Mouse (Mus musculus) cerebellum, postnatal 10 days (tissue): ENCODE measurements at regions not wholly inside any gene's neighbourhood (a gene's known extent, or its start where the extent isn't known, plus 50 kb on each side); places are given as distances from the start of the nearest gene placed in this dataset.
"Not testable (repeated sequence)": the region's sequence is repeated elsewhere in the genome, so short reads cannot be mapped to it uniquely, and the experiment has no call there.

Source experiments
- DNase-seq, 2 experiments: peaks; one replicate each; pipeline ENCODE4 v3.0.0; 2021; ENCODE audit warnings: mixed read lengths in 2 of 2

DNA sequence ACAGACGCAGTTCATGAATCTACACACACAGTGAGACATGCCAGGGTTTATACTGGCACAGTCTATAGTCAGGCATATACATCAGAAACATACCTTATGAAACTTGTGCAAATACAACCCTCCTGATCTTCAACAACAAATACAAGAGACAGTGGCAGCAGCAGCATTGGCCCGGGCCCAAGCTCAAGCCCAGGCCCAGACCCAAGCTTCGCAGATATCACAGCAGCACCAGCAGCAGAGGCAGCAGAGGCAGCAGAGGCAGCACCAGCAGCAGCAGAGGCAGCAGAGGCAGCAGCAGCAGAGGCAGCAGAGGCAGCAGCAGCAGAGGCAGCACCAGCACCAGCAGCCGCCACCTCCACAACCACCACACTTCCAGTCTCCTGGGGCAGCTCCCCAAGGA lies 80.0 kb downstream of the Samd9l start:
- no peak for DNase-seq

- DNase-seq = peak; percentile 5 to 15
These were observed 91.7 kb downstream of the Samd9l start for GRCm38 (mm10) chr6:3307598-3308220.

GRCm38 (mm10) chr6:3304881-3305620 lies 94.3 kb downstream of the Samd9l start:
- not testable (repeated sequence) for DNase-seq

DNA sequence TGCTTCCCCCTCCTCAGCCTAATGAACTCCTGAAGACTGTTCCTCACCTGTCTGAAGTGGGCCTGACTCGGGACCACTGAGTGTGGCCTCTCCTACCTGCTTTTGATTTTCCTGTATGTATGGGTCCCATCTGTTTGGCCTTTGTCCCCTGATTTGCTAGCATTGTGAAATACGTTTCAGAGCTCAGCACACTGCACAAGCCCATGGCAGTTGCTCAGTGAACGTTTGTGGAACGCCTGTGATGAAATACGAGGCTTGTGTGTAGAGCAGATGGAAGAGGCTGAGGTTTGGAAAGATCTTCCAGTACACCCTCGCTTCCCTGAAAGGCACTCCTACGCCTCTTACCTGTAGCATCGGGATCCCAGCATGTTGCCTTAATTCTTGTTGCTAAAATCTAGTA lies 106.1 kb downstream of the Samd9l start:
- not testable (repeated sequence) for DNase-seq

DNA sequence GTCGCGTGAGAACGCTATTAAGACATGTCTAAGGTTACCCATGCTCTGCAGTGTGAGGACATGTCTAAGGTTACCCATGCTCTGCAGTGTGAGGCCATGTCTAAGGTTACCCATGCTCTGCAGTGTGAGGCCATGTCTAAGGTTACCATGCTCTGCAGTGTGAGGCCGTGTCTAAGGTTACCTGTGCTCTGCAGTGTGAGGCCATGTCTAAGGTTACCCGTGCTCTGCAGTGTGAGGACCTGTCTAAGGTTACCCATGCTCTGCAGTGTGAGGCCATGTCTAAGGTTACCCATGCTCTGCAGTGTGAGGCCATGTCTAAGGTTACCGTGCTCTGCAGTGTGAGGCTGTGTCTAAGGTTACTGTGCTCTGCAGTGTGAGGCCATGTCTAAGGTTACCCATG lies 107.4 kb downstream of the Samd9l start:
- DNase-seq = not testable (repeated sequence)

DNA sequence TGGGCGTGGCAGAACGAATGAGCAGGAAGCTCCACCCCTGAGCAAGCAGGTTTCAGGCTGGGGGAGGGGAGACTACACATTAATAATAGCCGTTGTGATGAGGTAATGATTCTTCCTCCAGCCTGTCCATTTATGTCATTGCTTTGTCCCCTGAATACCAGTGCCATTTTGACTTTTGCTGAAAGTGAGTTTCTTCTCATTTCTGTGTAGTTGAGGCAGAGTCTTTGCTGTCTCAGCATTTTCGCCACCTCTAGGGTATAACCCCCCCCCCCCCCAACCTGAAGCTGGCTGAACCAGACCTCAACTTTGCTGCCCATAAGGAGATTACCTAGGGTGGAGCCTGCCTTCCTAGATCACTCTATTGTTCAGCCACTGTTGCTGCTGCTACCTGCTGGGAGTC lies 130.6 kb downstream of the Samd9l start:
- DNase-seq = not testable (repeated sequence)

DNA sequence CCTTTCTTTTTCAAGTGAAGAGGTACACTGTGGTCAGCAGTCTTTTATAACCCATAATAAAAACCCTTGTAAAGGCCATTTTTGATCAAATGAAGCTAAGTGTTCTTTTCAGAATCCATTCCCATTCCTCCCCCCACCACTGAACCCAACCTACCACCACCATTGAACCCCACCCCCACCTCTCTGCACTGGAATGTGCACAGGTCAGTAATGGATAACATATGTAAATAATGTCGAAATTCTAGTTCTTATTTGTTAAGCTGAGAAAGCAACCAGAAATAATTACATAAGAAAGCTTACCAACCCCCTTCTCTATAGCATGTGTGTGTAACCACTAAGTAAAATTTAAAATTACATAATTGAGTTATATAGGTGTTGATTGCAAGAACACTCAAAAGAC lies 133.9 kb downstream of the Samd9l start:
- not testable (repeated sequence) for DNase-seq
